Mouse (Mus musculus) heart, postnatal 14 days (tissue): ENCODE measurements at regions not wholly inside any gene's neighbourhood (a gene's known extent, or its start where the extent isn't known, plus 50 kb on each side); places are given as distances from the start of the nearest gene placed in this dataset.

Experiments used
- DNase-seq, 2 experiments: peaks; one replicate each; pipeline ENCODE4 v3.0.0; 2021 to 2022
- intact Hi-C: fragments of 180-260 bp; cut with DNase I; formaldehyde crosslinking; loops from one replicate; pipeline ENCODE4 v1.15.1; 2025

GRCm38 (mm10) chr11:71889161-71889560, 139.4 kb downstream of the Wscd1 start:
- intact Hi-C loops: no loop called here
- no peak for DNase-seq

DNA sequence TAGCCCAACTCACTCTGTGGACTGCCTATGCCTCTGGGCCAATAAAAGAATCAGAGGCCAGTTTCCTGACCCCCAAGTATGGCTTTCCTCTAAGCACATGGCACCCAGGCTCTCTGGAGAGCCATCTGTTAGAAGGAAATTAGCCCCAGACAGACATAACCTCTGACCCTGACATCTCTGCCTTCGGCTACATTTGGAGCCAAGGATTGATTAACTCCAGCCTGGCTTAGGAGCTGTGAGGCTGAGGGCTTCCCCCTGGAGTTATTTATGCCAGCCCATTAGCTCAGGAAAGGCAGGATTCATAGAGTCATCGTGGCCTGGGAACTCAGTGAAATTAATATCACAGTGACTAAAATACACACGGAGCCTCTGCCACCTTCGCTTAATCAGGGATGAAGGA, 137.5 kb downstream of the Wscd1 start:
- intact Hi-C loops: no loop called here

GRCm38 (mm10) chr11:71886771-71887170, 137.1 kb downstream of the Wscd1 start:
- intact Hi-C loops: no loop called here
- no peak for DNase-seq

More for the DNA sequence above, 137.5 kb downstream of the Wscd1 start:
- no peak for DNase-seq

GRCm38 (mm10) chr11:71884861-71885260, 135.1 kb downstream of the Wscd1 start:
- intact Hi-C loops: no loop called here
- no peak for DNase-seq

- DNase-seq: no peak
- intact Hi-C loops: no loop called here
Observed at GRCm38 (mm10) chr11:71881841-71882240, 132.1 kb downstream of the Wscd1 start.

DNA sequence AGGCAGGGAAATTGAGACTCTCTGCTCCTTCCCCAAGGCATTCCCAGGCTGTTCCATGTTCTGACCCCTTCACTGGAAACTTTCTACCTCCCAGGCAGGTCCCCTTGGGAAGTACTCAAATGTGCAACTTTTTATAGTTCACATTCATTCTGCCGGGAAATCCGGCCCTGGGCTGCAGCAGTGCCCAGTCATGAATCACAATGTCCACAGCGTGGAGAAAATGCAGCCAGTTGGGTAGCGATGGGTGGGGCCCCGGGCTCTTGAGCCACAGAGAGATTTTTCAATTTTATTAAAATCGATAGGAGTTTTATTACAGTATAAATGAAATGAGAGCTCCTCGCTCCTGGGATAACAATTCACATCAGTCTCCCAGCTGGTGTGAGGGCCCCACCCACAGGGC, 121.6 kb downstream of the Wscd1 start:
- intact Hi-C loops: no loop called here
- DNase-seq: no peak

- intact Hi-C loops: no loop called here
- DNase-seq: no peak
Observed at GRCm38 (mm10) chr11:71866690-71867089, 117.0 kb downstream of the Wscd1 start.

GRCm38 (mm10) chr11:71857926-71858325, 108.2 kb downstream of the Wscd1 start:
- intact Hi-C loops: loop anchor here (10.0 kb wide), 1 partner anchor 167 kb away; no protein-coding TSS in a partner anchor
- no peak for DNase-seq

- intact Hi-C loops: loop anchor here (10.0 kb wide), 1 partner anchor 169 kb away; no protein-coding TSS in a partner anchor
- no peak for DNase-seq
Observed at GRCm38 (mm10) chr11:71855557-71855956, 105.8 kb downstream of the Wscd1 start.

GRCm38 (mm10) chr11:71855058-71855457, 105.3 kb downstream of the Wscd1 start:
- intact Hi-C loops: loop anchor here (10.0 kb wide), 1 partner anchor 170 kb away; no protein-coding TSS in a partner anchor
- DNase-seq: no peak

DNA sequence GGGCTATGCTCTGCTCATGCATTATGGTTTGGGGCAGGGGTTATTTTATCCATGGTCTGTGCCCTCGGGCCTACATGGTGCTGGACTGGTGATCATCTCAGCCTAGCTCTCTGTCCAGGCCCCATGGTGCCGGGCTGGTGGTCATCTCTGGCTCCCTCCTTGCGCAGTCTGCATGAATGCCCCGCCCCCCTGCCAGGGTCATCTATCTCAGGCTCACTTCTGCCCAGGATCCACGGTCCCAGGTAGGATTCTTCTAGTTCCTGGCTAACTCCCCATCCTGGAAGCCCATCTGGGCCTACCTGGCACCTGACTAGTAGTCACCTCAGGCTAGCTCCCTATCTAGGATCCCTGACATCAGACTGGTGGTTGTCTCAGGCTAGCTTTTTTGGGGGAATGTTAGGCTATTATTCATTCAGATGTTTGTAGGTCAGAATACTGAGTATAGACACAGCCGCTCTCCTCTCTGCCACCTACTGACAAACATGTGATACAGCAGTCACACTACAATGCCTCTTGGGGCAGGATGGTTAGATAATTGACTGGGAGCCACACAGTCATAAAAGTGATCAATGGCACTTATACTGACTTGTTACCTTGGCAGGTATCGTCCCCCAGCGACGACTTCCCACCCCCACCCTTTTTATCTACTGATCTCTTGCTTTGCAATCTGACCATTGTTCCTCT, 98.1 kb downstream of the Wscd1 start:
- intact Hi-C loops: loop anchor here (2.0 to 5.0 kb wide), 3 partner anchors 173 to 501 kb away; no protein-coding TSS in a partner anchor
- DNase-seq: peak in 1 of 2 experiments; percentile 7

GRCm38 (mm10) chr11:71846496-71846895, 96.8 kb downstream of the Wscd1 start:
- no peak for DNase-seq
- intact Hi-C loops: loop anchor here (2.0 to 5.0 kb wide), 3 partner anchors 172 to 499 kb away; no protein-coding TSS in a partner anchor

DNA sequence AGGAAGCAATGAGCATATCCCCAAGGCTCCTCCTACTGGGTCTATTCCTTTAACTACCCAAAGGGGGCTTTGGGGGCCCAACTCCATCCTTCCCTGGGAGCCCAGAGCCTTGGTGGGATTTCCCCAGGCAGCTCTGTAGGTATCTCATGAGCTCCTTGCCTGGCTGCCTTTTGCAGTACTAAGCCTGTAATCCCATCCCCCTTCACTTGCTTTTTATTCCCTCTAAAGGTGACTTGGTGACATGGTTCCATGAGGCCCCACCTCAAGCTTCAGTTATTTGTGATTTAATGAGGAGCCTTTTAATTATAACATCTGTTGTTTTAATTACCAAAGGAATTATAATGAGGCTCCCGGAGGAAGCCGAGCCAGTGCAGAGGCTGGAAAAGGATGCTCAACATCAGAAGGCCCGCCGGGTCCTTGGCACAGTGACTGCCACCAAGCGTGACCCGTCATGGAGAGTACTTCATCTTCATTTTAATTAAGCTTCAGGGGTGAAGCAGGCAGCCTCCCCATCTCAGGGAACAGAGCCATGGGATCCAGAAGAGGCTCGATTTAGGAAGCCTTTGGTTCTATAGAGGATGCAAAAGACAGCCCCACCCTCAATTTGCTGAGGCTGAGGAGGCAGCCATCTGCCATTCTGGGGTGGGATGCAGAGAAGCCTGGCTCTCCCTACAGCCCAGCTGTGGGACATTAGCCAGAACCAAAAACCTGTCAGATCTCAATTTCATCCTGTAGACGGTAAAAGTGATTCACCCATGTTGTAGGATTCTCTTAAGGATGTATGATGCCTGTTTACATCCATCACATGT, 91.1 kb downstream of the Wscd1 start:
- no peak for DNase-seq
- intact Hi-C loops: no loop called here
